Mouse (Mus musculus) gastrocnemius, postnatal 4 days (tissue): ENCODE results near the gene C4b. TPM values are rescaled to one million over a fixed set of nuclear protein-coding genes. Genes with fewer than 3 reads are reported as not detected.
"Not testable (repeated sequence)": the region's sequence is repeated elsewhere in the genome, so short reads cannot be mapped to it uniquely, and the experiment has no call there.

Experiments used
- DNase-seq, 2 experiments: peaks; one replicate each; pipeline ENCODE4 v3.0.0; 2021 to 2022; ENCODE audit warnings: low spot score in 2 of 2, mixed read lengths in 2 of 2
- long read RNA-seq, 2 experiments: library from polyadenylated mRNA; stranded (forward); transcript quantifications; one replicate each; pipeline ENCODE4 v2.0.0; 2021
- total RNA-seq, 2 experiments: library from RNA; stranded (reverse); gene quantifications; 2 replicates each; pipeline ENCODE4 v1.2.3; 2021

The C4b gene
- total RNA-seq, result 1 to 10 TPM; 3.2 to 3.6 TPM
- long read RNA-seq, experiment 1, result 0 reads
- long read RNA-seq, experiment 2, partial matches to known transcripts, result 3 of 4 reads
- long read RNA-seq, experiment 2, other reads (novel, unspliced or antisense), result 1 of 4 reads

GRCm38 (mm10) chr17:34743719-34744118 is at the start of gene C4b:
C4b (minus strand) TSS chr17:34743882.
- peak in 1 of 2 experiments; percentile 9 for DNase-seq

GRCm38 (mm10) chr17:34777680-34778325 is 34.1 kb upstream of the C4b start:
- no peak for DNase-seq

- DNase-seq, result no peak
Measured at GRCm38 (mm10) chr17:34761471-34761870, 17.8 kb upstream of the C4b start.

- peak in 1 of 2 experiments; percentile 9 for DNase-seq
Measured at GRCm38 (mm10) chr17:34746531-34746930, 2.8 kb upstream of the C4b start.

- not testable (repeated sequence) for DNase-seq
Measured at GRCm38 (mm10) chr17:34745166-34745565, 1.5 kb upstream of the C4b start.

- DNase-seq, result not testable (repeated sequence)
Measured at GRCm38 (mm10) chr17:34744611-34745010, 929 bp upstream of the C4b start.

- no peak for DNase-seq
Measured at GRCm38 (mm10) chr17:34744206-34744605, 524 bp upstream of the C4b start.

- no peak for DNase-seq
Measured at GRCm38 (mm10) chr17:34740280-34740679, 3.4 kb downstream of the C4b start.

GRCm38 (mm10) chr17:34739708-34740107 is 4.0 kb downstream of the C4b start:
- not testable (repeated sequence) for DNase-seq

- not testable (repeated sequence) for DNase-seq
Measured at GRCm38 (mm10) chr17:34737466-34737865, 6.2 kb downstream of the C4b start.

GRCm38 (mm10) chr17:34729779-34730553 is 13.7 kb downstream of the C4b start:
- not testable (repeated sequence) for DNase-seq

- DNase-seq, result not testable (repeated sequence)
Measured at GRCm38 (mm10) chr17:34729155-34729554, 14.5 kb downstream of the C4b start.

GRCm38 (mm10) chr17:34727887-34728286 is 15.8 kb downstream of the C4b start:
- DNase-seq, result no peak

- no peak for DNase-seq
Measured at GRCm38 (mm10) chr17:34723066-34723465, 20.6 kb downstream of the C4b start.

- DNase-seq, result not testable (repeated sequence)
Measured at GRCm38 (mm10) chr17:34722238-34722637, 21.4 kb downstream of the C4b start.

- not testable (repeated sequence) for DNase-seq
Measured at GRCm38 (mm10) chr17:34719886-34720285, 23.8 kb downstream of the C4b start.

GRCm38 (mm10) chr17:34717401-34717800 is 26.3 kb downstream of the C4b start:
- DNase-seq, result no peak

GRCm38 (mm10) chr17:34716247-34716646 is 27.4 kb downstream of the C4b start:
- DNase-seq, result no peak

- not testable (repeated sequence) for DNase-seq
Measured at GRCm38 (mm10) chr17:34715451-34715850, 28.2 kb downstream of the C4b start.

- DNase-seq, result not testable (repeated sequence)
Measured at GRCm38 (mm10) chr17:34714908-34715445, 28.7 kb downstream of the C4b start.

- not testable (repeated sequence) for DNase-seq
Measured at GRCm38 (mm10) chr17:34714181-34714907, 29.3 kb downstream of the C4b start.
